Mouse (Mus musculus) cerebellum, adult 2 months (tissue): ENCODE measurements at regions not wholly inside any gene's neighbourhood (a gene's known extent, or its start where the extent isn't known, plus 50 kb on each side); places are given as distances from the start of the nearest gene placed in this dataset.

Experiments used
- DNase-seq, 2 experiments: peaks; one replicate each; pipeline ENCODE4 v3.0.0; 2021
- H3K27ac ChIP-seq: fragments of 200-500 bp; 2 replicates; pipeline ENCODE4 v1.5.1; 2012; ENCODE audit warnings: low read length, control low read depth, inconsistent platforms; ENCODE audit not compliant: insufficient read depth
- H3K27me3 ChIP-seq: fragments of 200-500 bp; 2 replicates; pipeline ENCODE4 v1.6.1; 2012; ENCODE audit warnings: inconsistent platforms, mild to moderate bottlenecking, low read length, moderate library complexity; ENCODE audit not compliant: control insufficient read depth, insufficient read depth
- H3K4me1 ChIP-seq: fragments of 200-500 bp; 2 replicates; pipeline ENCODE4 v1.6.1; 2011; ENCODE audit warnings: low read length; ENCODE audit not compliant: control insufficient read depth, insufficient read depth
- H3K4me3 ChIP-seq: fragments of 200-500 bp; replicated peaks from 2 replicates; pipeline ENCODE3; 2011; ENCODE audit warnings: mild to moderate bottlenecking, low read depth, low read length, control low read depth; ENCODE audit not compliant: insufficient read depth
- CTCF ChIP-seq: fragments of 200-500 bp; IDR thresholded peaks from 2 replicates; pipeline ENCODE4 v1.5.1; 2011; ENCODE audit warnings: low read depth, mild to moderate bottlenecking, control low read depth, low read length, moderate library complexity, borderline replicate concordance; ENCODE audit not compliant: insufficient read depth
- POLR2A ChIP-seq: fragments of 200-500 bp; IDR thresholded peaks from 2 replicates; pipeline ENCODE4 v1.6.1; 2011; ENCODE audit warnings: low read length, control low read depth, borderline replicate concordance; ENCODE audit not compliant: insufficient read depth
- WGBS: fragments of 180-500 bp; shearing (Covaris S2); methylation state at CpG from one replicate; pipeline ENCODE4 v1.1.7; 2018; 5-methylcytosine and 5-hydroxymethylcytosine counted together

GRCm38 (mm10) chr4:124428844-124429243 lies 181.8 kb downstream of the 3100002H09Rik start:
- WGBS: 89% methylated on average over 4 of the region's 4 CpGs
- Histone ChIP-seq H3K27ac (no peak overlapping the region), H3K4me3 (no peak overlapping the region), H3K27me3 (no peaks in the 10 kb centered on the region; the same call in 1 of the 2 replicates), H3K4me1 (no peaks in the 10 kb centered on the region)
- DNase-seq: no peak
- no peak for TF ChIP-seq CTCF
- no peak for TF ChIP-seq POLR2A

- H3K27me3 ChIP-seq: no peaks in the 10 kb centered on the region; the same call in 1 of the 2 replicates
- H3K27ac ChIP-seq: no peak overlapping the region
- WGBS: 86% methylated on average over 6 of the region's 6 CpGs
- no peaks in the 10 kb centered on the region for H3K4me1 ChIP-seq
- no peak for TF ChIP-seq CTCF
- TF ChIP-seq POLR2A: no peak
- no peak for DNase-seq
- H3K4me3 ChIP-seq: no peak overlapping the region
Observed at GRCm38 (mm10) chr4:124422406-124422805, 188.2 kb downstream of the 3100002H09Rik start.

- Histone ChIP-seq H3K4me3 (no peak overlapping the region), H3K4me1 (no peaks in the 10 kb centered on the region), H3K27ac (no peak overlapping the region), H3K27me3 (no peaks in the 10 kb centered on the region; the same call in 1 of the 2 replicates)
- TF ChIP-seq POLR2A: no peak
- no peak for TF ChIP-seq CTCF
- no peak for DNase-seq
- 44% methylated on average over 8 of the region's 8 CpGs for WGBS
Observed at GRCm38 (mm10) chr4:124418431-124418830, 192.2 kb downstream of the 3100002H09Rik start.

- no peak for TF ChIP-seq CTCF
- TF ChIP-seq POLR2A: no peak
- no peak overlapping the region for H3K27ac ChIP-seq
- H3K27me3 ChIP-seq: no peaks in the 10 kb centered on the region
- no peak for DNase-seq
- no peak overlapping the region for H3K4me3 ChIP-seq
- H3K4me1 ChIP-seq: no peaks in the 10 kb centered on the region
- WGBS: 83% methylated on average over 8 of the region's 8 CpGs
Observed at GRCm38 (mm10) chr4:124417176-124417575, 193.4 kb downstream of the 3100002H09Rik start.

GRCm38 (mm10) chr4:124416266-124416665 lies 194.3 kb downstream of the 3100002H09Rik start:
- Histone ChIP-seq H3K4me3 (no peak overlapping the region), H3K4me1 (no peaks in the 10 kb centered on the region), H3K27ac (no peak overlapping the region), H3K27me3 (no peaks in the 10 kb centered on the region)
- TF ChIP-seq POLR2A (no peak), CTCF (no peak)
- 92% methylated on average over 6 of the region's 6 CpGs for WGBS
- no peak for DNase-seq

GRCm38 (mm10) chr4:124414386-124414785 lies 196.2 kb downstream of the 3100002H09Rik start:
- no peak for DNase-seq
- 93% methylated on average over 7 of the region's 7 CpGs for WGBS
- TF ChIP-seq POLR2A (no peak), CTCF (no peak)
- H3K4me1 ChIP-seq: no peaks in the 10 kb centered on the region
- no peak overlapping the region for H3K4me3 ChIP-seq
- H3K27me3 ChIP-seq: no peaks in the 10 kb centered on the region
- H3K27ac ChIP-seq: no peak overlapping the region

GRCm38 (mm10) chr4:124409279-124409678 lies 201.3 kb downstream of the 3100002H09Rik start:
- no peak overlapping the region for H3K27ac ChIP-seq
- WGBS: 97% methylated on average over 1 of the region's 1 CpGs
- no peak for TF ChIP-seq POLR2A
- no peaks in the 10 kb centered on the region for H3K4me1 ChIP-seq
- DNase-seq: no peak
- no peaks in the 10 kb centered on the region for H3K27me3 ChIP-seq
- H3K4me3 ChIP-seq: no peak overlapping the region

GRCm38 (mm10) chr4:124402075-124402474 lies 208.5 kb downstream of the 3100002H09Rik start:
- H3K27me3 ChIP-seq: no peaks in the 10 kb centered on the region
- no peaks in the 10 kb centered on the region for H3K4me1 ChIP-seq
- H3K4me3 ChIP-seq: no peak overlapping the region
- DNase-seq: no peak
- TF ChIP-seq CTCF (no peak), POLR2A (no peak)
- no peak overlapping the region for H3K27ac ChIP-seq
- WGBS: 36% methylated on average over 8 of the region's 8 CpGs

- H3K27ac ChIP-seq: no peak overlapping the region
- DNase-seq: no peak
- H3K27me3 ChIP-seq: no peaks in the 10 kb centered on the region
- no peak overlapping the region for H3K4me3 ChIP-seq
- 24% methylated on average over 8 of the region's 8 CpGs for whole genome bisulfite sequencing
- TF ChIP-seq CTCF (no peak), POLR2A (no peak)
- H3K4me1 ChIP-seq: no peaks in the 10 kb centered on the region
Observed at GRCm38 (mm10) chr4:124400741-124401140, 209.9 kb downstream of the 3100002H09Rik start.
